Mouse (Mus musculus): ENCODE results near the gene Atg5. TPM values are rescaled to one million over a fixed set of nuclear protein-coding genes. Genes with fewer than 3 reads are reported as not detected.

Atg5 gene
- polyA plus RNA-seq, 1 experiment: 23.9 TPM

GRCm38 (mm10) chr10:44380476-44381208 is 112.5 kb downstream of the Atg5 start:
- Histone ChIP-seq H3K27ac (ENCODE audit: insufficient read depth, low read length) (no peak overlapping the region), H3K4me3 (ENCODE audit: insufficient read depth, low read length) (no peak overlapping the region)
- TF ChIP-seq CTCF (IDR thresholded peaks at IDR 0.05; ENCODE audit: borderline replicate concordance, insufficient read depth, low read length): no peak
- TF ChIP-seq POLR2A (IDR thresholded peaks at IDR 0.05; ENCODE audit: low read depth, low read length): no peak

DNA sequence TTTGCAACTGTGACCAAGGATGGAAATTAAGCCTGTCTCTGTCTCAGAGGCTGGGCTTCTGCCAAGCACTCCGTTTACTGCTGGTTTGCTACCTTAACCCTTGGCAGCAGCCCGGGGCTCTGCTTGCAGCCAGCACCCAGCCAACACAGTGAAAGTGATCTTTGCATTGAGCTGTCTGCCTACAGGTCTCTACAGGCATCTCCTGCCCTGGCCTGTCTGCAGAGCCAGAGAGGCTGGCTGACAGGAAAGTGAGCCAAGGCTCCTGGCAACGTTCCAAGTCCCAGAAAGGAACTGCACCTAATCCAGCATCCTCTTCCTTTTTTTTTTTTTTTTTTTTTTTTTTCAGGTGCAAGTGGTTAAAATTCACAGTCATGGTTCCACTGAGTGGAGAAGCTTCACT is 113.2 kb downstream of the Atg5 start:
- no peaks in the 10 kb centered on the region for H3K4me1 ChIP-seq (ENCODE audit: control insufficient read depth, insufficient read depth, low read length)
- TF ChIP-seq CTCF (IDR thresholded peaks at IDR 0.05; ENCODE audit: borderline replicate concordance, insufficient read depth, low read length): no peak
- TF ChIP-seq POLR2A (IDR thresholded peaks at IDR 0.05; ENCODE audit: low read depth, low read length): no peak
- H3K4me3 ChIP-seq (ENCODE audit: insufficient read depth, low read length): no peak overlapping the region
- H3K27ac ChIP-seq (ENCODE audit: insufficient read depth, low read length): no peak overlapping the region

More at GRCm38 (mm10) chr10:44380476-44381208, 112.5 kb downstream of the Atg5 start:
- no peaks in the 10 kb centered on the region for H3K4me1 ChIP-seq (ENCODE audit: control insufficient read depth, insufficient read depth, low read length)

GRCm38 (mm10) chr10:44381948-44382347 is 113.8 kb downstream of the Atg5 start:
- no peak overlapping the region for H3K4me3 ChIP-seq (ENCODE audit: insufficient read depth, low read length)
- no peaks in the 10 kb centered on the region for H3K4me1 ChIP-seq (ENCODE audit: control insufficient read depth, insufficient read depth, low read length)
- no peak overlapping the region for H3K27ac ChIP-seq (ENCODE audit: insufficient read depth, low read length)
- TF ChIP-seq CTCF (IDR thresholded peaks at IDR 0.05; ENCODE audit: borderline replicate concordance, insufficient read depth, low read length) (no peak), POLR2A (IDR thresholded peaks at IDR 0.05; ENCODE audit: low read depth, low read length) (no peak)

DNA sequence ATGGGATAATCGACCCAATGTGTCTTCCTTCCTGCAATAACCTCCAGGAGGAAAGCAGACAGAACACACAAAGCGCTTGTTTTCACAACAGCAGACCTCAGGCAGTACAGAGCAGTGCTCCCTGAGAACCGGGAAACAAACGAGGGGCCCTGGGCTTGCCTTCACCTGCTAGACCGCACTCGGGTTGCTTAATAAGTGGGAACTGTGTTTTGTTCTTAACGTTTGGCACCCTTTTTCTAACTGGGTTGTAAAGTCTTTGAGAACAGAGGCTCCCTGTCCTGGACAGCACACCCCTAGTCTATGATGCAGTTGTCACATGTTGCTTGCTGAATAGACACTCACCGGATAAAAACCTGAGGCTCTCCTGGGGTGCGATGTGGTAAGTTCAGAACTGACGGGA is 115.1 kb downstream of the Atg5 start:
- H3K4me3 ChIP-seq (ENCODE audit: insufficient read depth, low read length): no peak overlapping the region
- no peaks in the 10 kb centered on the region for H3K4me1 ChIP-seq (ENCODE audit: control insufficient read depth, insufficient read depth, low read length)
- TF ChIP-seq CTCF (IDR thresholded peaks at IDR 0.05; ENCODE audit: borderline replicate concordance, insufficient read depth, low read length) (no peak), POLR2A (IDR thresholded peaks at IDR 0.05; ENCODE audit: low read depth, low read length) (no peak)
- H3K27ac ChIP-seq (ENCODE audit: insufficient read depth, low read length): no peak overlapping the region

DNA sequence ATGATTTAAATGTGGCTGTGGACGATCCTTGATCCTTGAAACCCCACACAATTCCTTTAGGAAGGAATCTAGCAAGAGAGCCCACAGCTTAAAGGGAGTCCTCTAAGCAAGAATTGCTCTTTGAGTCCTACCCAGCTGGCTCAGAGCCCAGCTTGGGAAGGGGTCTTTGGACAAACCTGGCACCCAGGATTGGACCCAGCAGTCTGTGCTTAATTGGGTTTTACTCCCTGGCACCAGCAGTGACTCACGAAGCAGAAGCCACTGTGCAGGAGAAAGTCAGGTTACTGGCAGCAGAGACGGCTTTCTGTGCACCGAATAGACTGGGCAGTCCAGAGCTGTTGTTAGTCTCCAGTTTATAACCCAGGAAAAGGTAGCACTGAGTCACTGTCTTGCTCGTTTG is 117.1 kb downstream of the Atg5 start:
- no peak overlapping the region for H3K27ac ChIP-seq (ENCODE audit: insufficient read depth, low read length)
- TF ChIP-seq POLR2A (IDR thresholded peaks at IDR 0.05; ENCODE audit: low read depth, low read length) (no peak), CTCF (IDR thresholded peaks at IDR 0.05; ENCODE audit: borderline replicate concordance, insufficient read depth, low read length) (no peak)
- H3K4me1 ChIP-seq (ENCODE audit: control insufficient read depth, insufficient read depth, low read length): no peaks in the 10 kb centered on the region
- no peak overlapping the region for H3K4me3 ChIP-seq (ENCODE audit: insufficient read depth, low read length)

- Histone ChIP-seq H3K4me1 (ENCODE audit: control insufficient read depth, insufficient read depth, low read length) (no peaks in the 10 kb centered on the region), H3K27ac (ENCODE audit: insufficient read depth, low read length) (no peak overlapping the region), H3K4me3 (ENCODE audit: insufficient read depth, low read length) (no peak overlapping the region)
- no peak for TF ChIP-seq CTCF (IDR thresholded peaks at IDR 0.05; ENCODE audit: borderline replicate concordance, insufficient read depth, low read length)
- TF ChIP-seq POLR2A (IDR thresholded peaks at IDR 0.05; ENCODE audit: low read depth, low read length): no peak
Observed at GRCm38 (mm10) chr10:44388706-44389233, 120.6 kb downstream of the Atg5 start.

DNA sequence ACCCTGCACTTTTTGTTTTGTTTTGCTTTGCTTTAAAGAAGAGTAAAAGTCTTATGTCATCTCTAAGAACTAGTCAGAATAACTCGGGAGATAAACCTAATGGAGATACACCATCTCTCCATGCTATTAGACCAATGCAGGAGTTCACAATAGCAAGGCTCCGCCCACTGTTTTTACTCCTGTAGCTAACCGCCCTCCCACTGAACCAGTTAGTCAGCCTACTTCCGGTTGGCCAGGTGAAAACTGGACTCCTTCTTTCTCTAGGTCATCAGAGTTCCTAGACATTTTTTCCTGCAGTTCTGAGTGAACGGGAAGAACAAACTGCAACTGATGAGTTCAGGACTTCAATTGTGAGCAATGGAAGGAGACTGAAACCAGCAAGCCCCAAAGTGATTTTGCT is 122.1 kb downstream of the Atg5 start:
- no peak for TF ChIP-seq POLR2A (IDR thresholded peaks at IDR 0.05; ENCODE audit: low read depth, low read length)
- TF ChIP-seq CTCF (IDR thresholded peaks at IDR 0.05; ENCODE audit: borderline replicate concordance, insufficient read depth, low read length): no peak
- Histone ChIP-seq H3K4me1 (ENCODE audit: control insufficient read depth, insufficient read depth, low read length) (no peaks in the 10 kb centered on the region), H3K27ac (ENCODE audit: insufficient read depth, low read length) (no peak overlapping the region), H3K4me3 (ENCODE audit: insufficient read depth, low read length) (no peak overlapping the region)

GRCm38 (mm10) chr10:44391509-44392290 is 123.5 kb downstream of the Atg5 start:
- Histone ChIP-seq H3K4me1 (ENCODE audit: control insufficient read depth, insufficient read depth, low read length) (no peaks in the 10 kb centered on the region), H3K27ac (ENCODE audit: insufficient read depth, low read length) (no peak overlapping the region), H3K4me3 (ENCODE audit: insufficient read depth, low read length) (no peak overlapping the region)
- TF ChIP-seq POLR2A (IDR thresholded peaks at IDR 0.05; ENCODE audit: low read depth, low read length): no peak
- no peak for TF ChIP-seq CTCF (IDR thresholded peaks at IDR 0.05; ENCODE audit: borderline replicate concordance, insufficient read depth, low read length)

GRCm38 (mm10) chr10:44392855-44393254 is 124.7 kb downstream of the Atg5 start:
- no peaks in the 10 kb centered on the region for H3K4me1 ChIP-seq (ENCODE audit: control insufficient read depth, insufficient read depth, low read length)
- no peak for TF ChIP-seq CTCF (IDR thresholded peaks at IDR 0.05; ENCODE audit: borderline replicate concordance, insufficient read depth, low read length)
- TF ChIP-seq POLR2A (IDR thresholded peaks at IDR 0.05; ENCODE audit: low read depth, low read length): no peak
- no peak overlapping the region for H3K27ac ChIP-seq (ENCODE audit: insufficient read depth, low read length)
- H3K4me3 ChIP-seq (ENCODE audit: insufficient read depth, low read length): no peak overlapping the region

GRCm38 (mm10) chr10:44400119-44400518 is 132.0 kb downstream of the Atg5 start:
- Histone ChIP-seq H3K4me1 (ENCODE audit: control insufficient read depth, insufficient read depth, low read length) (no peaks in the 10 kb centered on the region), H3K27ac (ENCODE audit: insufficient read depth, low read length) (no peak overlapping the region), H3K4me3 (ENCODE audit: insufficient read depth, low read length) (no peak overlapping the region)
- TF ChIP-seq CTCF (IDR thresholded peaks at IDR 0.05; ENCODE audit: borderline replicate concordance, insufficient read depth, low read length) (no peak), POLR2A (IDR thresholded peaks at IDR 0.05; ENCODE audit: low read depth, low read length) (no peak)

All from embryonic fibroblast, embryonic 13.5 days (primary cell).